Mouse (Mus musculus) spleen, postnatal 14 days (tissue): ENCODE measurements around the gene Cd164l2.
A peak's percentile ranks its signal among the peaks of the same experiment; 100 is the strongest.

Experiments used
- DNase-seq, 2 experiments: peaks; one replicate each; pipeline ENCODE4 v3.0.0; 2021 to 2022; ENCODE audit warnings: low spot score in 2 of 2

Cd164l2 gene

GRCm38 (mm10) chr4:133194482-133194881, 17.4 kb upstream of the Cd164l2 start:
- DNase-seq, result no peak

GRCm38 (mm10) chr4:133195014-133195413, 16.9 kb upstream of the Cd164l2 start:
- no peak for DNase-seq

GRCm38 (mm10) chr4:133196136-133196535, 15.8 kb upstream of the Cd164l2 start:
- DNase-seq, result no peak

GRCm38 (mm10) chr4:133196852-133197251, 15.1 kb upstream of the Cd164l2 start:
- peak in 1 of 2 experiments; percentile 34 for DNase-seq

GRCm38 (mm10) chr4:133197355-133197754, 14.6 kb upstream of the Cd164l2 start:
- no peak for DNase-seq

GRCm38 (mm10) chr4:133197801-133198286, 14.1 kb upstream of the Cd164l2 start:
- DNase-seq, result no peak

GRCm38 (mm10) chr4:133198337-133199180, 13.4 kb upstream of the Cd164l2 start:
- no peak for DNase-seq

- no peak for DNase-seq
Observed at GRCm38 (mm10) chr4:133199743-133200142, 12.2 kb upstream of the Cd164l2 start.

- DNase-seq, result no peak
Observed at GRCm38 (mm10) chr4:133200343-133200742, 11.6 kb upstream of the Cd164l2 start.

GRCm38 (mm10) chr4:133201006-133201771, 10.7 kb upstream of the Cd164l2 start:
- DNase-seq, result peak; percentile 45 to 69

GRCm38 (mm10) chr4:133202254-133202653, 9.7 kb upstream of the Cd164l2 start:
- no peak for DNase-seq

- no peak for DNase-seq
Observed at GRCm38 (mm10) chr4:133203591-133203990, 8.3 kb upstream of the Cd164l2 start.

- no peak for DNase-seq
Observed at GRCm38 (mm10) chr4:133204379-133204778, 7.6 kb upstream of the Cd164l2 start.

GRCm38 (mm10) chr4:133209366-133209765, 2.6 kb upstream of the Cd164l2 start:
- no peak for DNase-seq

GRCm38 (mm10) chr4:133210023-133210787, 1.7 kb upstream of the Cd164l2 start:
- no peak for DNase-seq

GRCm38 (mm10) chr4:133210788-133211390, 1.0 kb upstream of the Cd164l2 start:
- DNase-seq, result no peak

GRCm38 (mm10) chr4:133212562-133213267, 784 bp downstream of the Cd164l2 start:
- DNase-seq, result peak; percentile 52 to 70

GRCm38 (mm10) chr4:133213268-133213590, 1.3 kb downstream of the Cd164l2 start:
- DNase-seq, result no peak

- DNase-seq, result no peak
Observed at GRCm38 (mm10) chr4:133213661-133214060, 1.7 kb downstream of the Cd164l2 start.

- peak; percentile 39 to 63 for DNase-seq
Observed at GRCm38 (mm10) chr4:133217641-133218040, 5.7 kb downstream of the Cd164l2 start.

- no peak for DNase-seq
Observed at GRCm38 (mm10) chr4:133218745-133219144, 6.8 kb downstream of the Cd164l2 start.
